Mouse (Mus musculus): ENCODE results near the gene Mocs2. TPM values are rescaled to one million over a fixed set of nuclear protein-coding genes. Genes with fewer than 3 reads are reported as not detected.

Gene Mocs2
- polyA plus RNA-seq, 1 experiment = 17.5 TPM

GRCm38 (mm10) chr13:114876005-114876520 lies 58.0 kb downstream of the Mocs2 start:
- Histone ChIP-seq H3K4me3 (replicated peaks; ENCODE audit: extremely low read depth, low read depth, low read length) (no peak overlapping the region), H3K4me1 (ENCODE audit: control insufficient read depth, insufficient read depth, low read length) (no peaks in the 10 kb centered on the region)
- no peak for TF ChIP-seq POLR2A (IDR thresholded peaks at IDR 0.05; ENCODE audit: borderline replicate concordance, extremely low read depth, low read depth, low read length)
- no peak for TF ChIP-seq CTCF (IDR thresholded peaks at IDR 0.05; ENCODE audit: insufficient read depth, low read length)
- 67% methylated on average over 2 of the region's 2 CpGs for WGBS
- no peak for DNase-seq

DNA sequence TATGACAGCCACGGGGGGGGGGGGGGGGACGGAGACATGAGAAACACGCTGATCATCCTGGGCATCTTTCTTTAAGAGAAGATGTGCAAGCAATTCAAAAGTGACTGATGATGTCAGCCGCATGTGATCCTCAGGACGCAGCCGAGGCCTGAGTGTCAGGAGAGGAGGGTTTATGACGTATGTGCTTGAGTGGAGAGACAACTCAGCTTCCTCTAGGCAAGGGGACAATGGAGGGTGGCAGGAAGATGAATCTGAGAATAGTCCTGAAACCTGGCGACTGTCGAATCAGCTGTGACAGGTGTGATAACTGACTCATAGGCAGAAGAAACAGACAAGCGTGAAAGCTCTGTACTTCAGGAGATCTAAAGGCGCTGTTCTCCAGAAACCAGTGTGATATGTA lies 60.6 kb downstream of the Mocs2 start:
- TF ChIP-seq CTCF (IDR thresholded peaks at IDR 0.05; ENCODE audit: insufficient read depth, low read length) = no peak
- TF ChIP-seq POLR2A (IDR thresholded peaks at IDR 0.05; ENCODE audit: borderline replicate concordance, extremely low read depth, low read depth, low read length) = no peak
- Histone ChIP-seq H3K4me3 (replicated peaks; ENCODE audit: extremely low read depth, low read depth, low read length) (no peak overlapping the region), H3K4me1 (ENCODE audit: control insufficient read depth, insufficient read depth, low read length) (no peaks in the 10 kb centered on the region)
- DNase-seq = no peak
- 67% methylated on average over 11 of the region's 11 CpGs for WGBS

Other genes with a start within 250 kb of the Mocs2 start
- 2.3 and 3.5 TPM in 2 replicates for gene Itga2, start 113.9 kb downstream of the Mocs2 start, polyA plus RNA-seq (2012; rRNA removed)